Mouse (Mus musculus) stomach, embryonic 16.5 days (tissue): ENCODE results near the gene Mcm10. TPM values are rescaled to one million over a fixed set of nuclear protein-coding genes. Genes with fewer than 3 reads are reported as not detected.
A peak's percentile ranks its signal among the peaks of the same experiment; 100 is the strongest.

Experiments used
- ATAC-seq: fragments of 200-750 bp; cut with Nextera tagmentation; 2 replicates; pipeline ENCODE4 v1.8.0; 2017; ENCODE audit warnings: moderate number of reproducible peaks, moderate TSS enrichment; ENCODE audit not compliant: insufficient read depth, low FRiP score
- H3K27ac ChIP-seq: fragments of 300-500 bp; sonication (generic); 2 replicates; pipeline ENCODE4 v1.5.1; 2014; ENCODE audit warnings: low read length
- H3K27me3 ChIP-seq: fragments of 300-500 bp; sonication (generic); 2 replicates; pipeline ENCODE4 v1.6.1; 2014; ENCODE audit warnings: low read length, control low read depth, mixed read lengths; ENCODE audit not compliant: control insufficient read depth, insufficient read depth
- H3K36me3 ChIP-seq: fragments of 300-500 bp; sonication (generic); 2 replicates; pipeline ENCODE4 v1.6.1; 2014; ENCODE audit warnings: low read length; ENCODE audit not compliant: control insufficient read depth, insufficient read depth
- H3K4me1 ChIP-seq: fragments of 300-500 bp; sonication (generic); 2 replicates; pipeline ENCODE4 v1.6.1; 2014; ENCODE audit warnings: low read length, control low read depth, mixed read lengths; ENCODE audit not compliant: control insufficient read depth, insufficient read depth
- H3K4me2 ChIP-seq: fragments of 300-500 bp; sonication (generic); 2 replicates; pipeline ENCODE4 v1.6.1; 2014; ENCODE audit warnings: low read depth, low read length, mixed read lengths
- H3K4me3 ChIP-seq: fragments of 300-500 bp; sonication (generic); replicated peaks from 2 replicates; pipeline ENCODE4 v1.5.1; 2014; ENCODE audit warnings: mild to moderate bottlenecking, low read length
- H3K9ac ChIP-seq: fragments of 300-500 bp; sonication (generic); 2 replicates; pipeline ENCODE4 v1.6.1; 2014; ENCODE audit warnings: low read length
- H3K9me3 ChIP-seq: fragments of 300-500 bp; sonication (generic); replicated peaks from 2 replicates; pipeline ENCODE4 v1.6.1; 2016; ENCODE audit warnings: low read length, control low read depth; ENCODE audit not compliant: control insufficient read depth
- WGBS: fragments of 180-500 bp; shearing (Covaris S2); extraction: QIAGEN DNeasy Blood & Tissue Kit; methylation state at CpG from one replicate; pipeline ENCODE4 v1.1.7; 2014; 5-methylcytosine and 5-hydroxymethylcytosine counted together
- polyA plus RNA-seq: library from polyadenylated mRNA; unstranded; fragments of >200 nt; fragmentation: Nextera tagmentation; extraction: Ambion mirVana; gene quantifications from 2 replicates; pipeline ENCODE4 v1.2.1, GENCODE M21; 2015

Gene Mcm10
- 25.1 and 26.4 TPM in 2 replicates for polyA plus RNA-seq

GRCm38 (mm10) chr2:5012491-5013324 lies at the start of gene Mcm10:
Gene Mcm10 (minus strand): TSS chr2:5012791.
- Histone ChIP-seq H3K36me3 (no peaks in the 10 kb centered on the region; the same call in 1 of the 2 replicates), H3K4me1 (peaks cover 10% of the 10 kb centered on the region; the same call in 1 of the 2 replicates), H3K27ac (no peak within 1 kb of the TSS; the same call in 1 of the 2 replicates), H3K9me3 (no peaks in the 10 kb centered on the region), H3K4me2 (peak within 1 kb of the TSS; percentile 58), H3K9ac (peak within 1 kb of the TSS; percentile 74), H3K27me3 (no peaks in the 10 kb centered on the region), H3K4me3 (peak within 1 kb of the TSS; percentile 89)
- ATAC-seq = peak; percentile 100
- WGBS = 3% methylated on average over 32 of the region's 32 CpGs

GRCm38 (mm10) chr2:5061133-5061708 lies 48.6 kb upstream of the Mcm10 start:
- Histone ChIP-seq H3K4me2 (no peak overlapping the region), H3K9ac (no peak overlapping the region)
- 74% methylated on average over 8 of the region's 8 CpGs for WGBS

GRCm38 (mm10) chr2:5059997-5060396 lies 47.4 kb upstream of the Mcm10 start:
- Histone ChIP-seq H3K9ac (no peak overlapping the region), H3K27me3 (no peaks in the 10 kb centered on the region), H3K4me3 (no peak overlapping the region), H3K9me3 (no peaks in the 10 kb centered on the region), H3K4me1 (no peaks in the 10 kb centered on the region; the same call in 1 of the 2 replicates), H3K27ac (no peak overlapping the region), H3K4me2 (no peak overlapping the region), H3K36me3 (no peaks in the 10 kb centered on the region)
- 84% methylated on average over 4 of the region's 4 CpGs for WGBS
- ATAC-seq = no peak

More at GRCm38 (mm10) chr2:5061133-5061708, 48.6 kb upstream of the Mcm10 start:
- H3K36me3 ChIP-seq = no peaks in the 10 kb centered on the region
- no peaks in the 10 kb centered on the region for H3K9me3 ChIP-seq
- no peaks in the 10 kb centered on the region; the same call in 1 of the 2 replicates for H3K4me1 ChIP-seq
- ATAC-seq = no peak
- no peak overlapping the region for H3K27ac ChIP-seq
- no peak overlapping the region for H3K4me3 ChIP-seq
- H3K27me3 ChIP-seq = no peaks in the 10 kb centered on the region

- Histone ChIP-seq H3K27me3 (no peaks in the 10 kb centered on the region), H3K9ac (no peak overlapping the region), H3K4me2 (no peak overlapping the region), H3K4me3 (no peak overlapping the region), H3K9me3 (no peaks in the 10 kb centered on the region), H3K36me3 (no peaks in the 10 kb centered on the region), H3K4me1 (no peaks in the 10 kb centered on the region; the same call in 1 of the 2 replicates), H3K27ac (no peak overlapping the region)
- WGBS = 79% methylated on average over 5 of the region's 5 CpGs
- no peak for ATAC-seq
Measured at GRCm38 (mm10) chr2:5058436-5058835, 45.8 kb upstream of the Mcm10 start.

- Histone ChIP-seq H3K4me3 (no peak overlapping the region), H3K36me3 (no peaks in the 10 kb centered on the region), H3K9me3 (no peaks in the 10 kb centered on the region), H3K27me3 (no peaks in the 10 kb centered on the region), H3K27ac (no peak overlapping the region), H3K9ac (no peak overlapping the region), H3K4me2 (no peak overlapping the region), H3K4me1 (peaks cover 1% of the 10 kb centered on the region; the same call in 1 of the 2 replicates)
- no peak for ATAC-seq
- WGBS = 89% methylated on average over 2 of the region's 2 CpGs
Measured at GRCm38 (mm10) chr2:5050562-5050961, 38.0 kb upstream of the Mcm10 start.

- Histone ChIP-seq H3K4me1 (peaks cover 3% of the 10 kb centered on the region; the same call in 1 of the 2 replicates), H3K36me3 (no peaks in the 10 kb centered on the region), H3K4me2 (no peak overlapping the region), H3K9me3 (no peaks in the 10 kb centered on the region), H3K9ac (no peak overlapping the region), H3K27ac (no peak overlapping the region), H3K27me3 (no peaks in the 10 kb centered on the region), H3K4me3 (no peak overlapping the region)
- ATAC-seq = no peak
- 86% methylated on average over 2 of the region's 2 CpGs for WGBS
Measured at GRCm38 (mm10) chr2:5047016-5047415, 34.4 kb upstream of the Mcm10 start.

- no peaks in the 10 kb centered on the region for H3K9me3 ChIP-seq
- H3K27ac ChIP-seq = no peak overlapping the region
- H3K4me2 ChIP-seq = no peak overlapping the region
- no peaks in the 10 kb centered on the region for H3K27me3 ChIP-seq
- ATAC-seq = no peak
- WGBS = 34% methylated on average over 13 of the region's 13 CpGs
- no peak overlapping the region for H3K9ac ChIP-seq
- H3K4me1 ChIP-seq = peaks cover 3% of the 10 kb centered on the region; the same call in 1 of the 2 replicates
- H3K4me3 ChIP-seq = no peak overlapping the region
- H3K36me3 ChIP-seq = no peaks in the 10 kb centered on the region
Measured at GRCm38 (mm10) chr2:5045269-5045965, 32.8 kb upstream of the Mcm10 start.

GRCm38 (mm10) chr2:5044321-5044720 lies 31.7 kb upstream of the Mcm10 start:
- Histone ChIP-seq H3K4me2 (no peak overlapping the region), H3K27ac (no peak overlapping the region), H3K27me3 (no peaks in the 10 kb centered on the region), H3K36me3 (no peaks in the 10 kb centered on the region), H3K4me3 (no peak overlapping the region), H3K9me3 (no peaks in the 10 kb centered on the region), H3K4me1 (peaks cover 3% of the 10 kb centered on the region; the same call in 1 of the 2 replicates), H3K9ac (no peak overlapping the region)
- no peak for ATAC-seq
- WGBS = 54% methylated on average over 3 of the region's 3 CpGs

- no peak overlapping the region for H3K27ac ChIP-seq
- H3K9ac ChIP-seq = no peak overlapping the region
- no peaks in the 10 kb centered on the region for H3K9me3 ChIP-seq
- H3K4me3 ChIP-seq = no peak overlapping the region
- H3K4me2 ChIP-seq = no peak overlapping the region
- no peak for ATAC-seq
- peaks cover 3% of the 10 kb centered on the region; the same call in 1 of the 2 replicates for H3K4me1 ChIP-seq
- H3K36me3 ChIP-seq = no peaks in the 10 kb centered on the region
- 62% methylated on average over 2 of the region's 2 CpGs for WGBS
- H3K27me3 ChIP-seq = no peaks in the 10 kb centered on the region
Measured at GRCm38 (mm10) chr2:5043476-5043761, 30.8 kb upstream of the Mcm10 start.
